Mouse (Mus musculus) midbrain, embryonic 16.5 days (tissue): ENCODE measurements around the gene Dusp2. TPM values are rescaled to one million over a fixed set of nuclear protein-coding genes. Genes with fewer than 3 reads are reported as not detected.

ENCODE experiments used
- ATAC-seq: fragments of 200-750 bp; cut with Nextera tagmentation; 2 replicates; pipeline ENCODE4 v1.8.0; 2017; ENCODE audit warnings: moderate TSS enrichment
- H3K27ac ChIP-seq: fragments of 300-500 bp; sonication (generic); 2 replicates; pipeline ENCODE4 v1.5.1; 2014; ENCODE audit warnings: mild to moderate bottlenecking, low read length, mixed read lengths
- H3K27me3 ChIP-seq: fragments of 300-500 bp; sonication (generic); 2 replicates; pipeline ENCODE4 v1.6.1; 2014; ENCODE audit warnings: low read depth, low read length, mixed read lengths; ENCODE audit not compliant: control insufficient read depth, insufficient read depth
- H3K36me3 ChIP-seq: fragments of 300-500 bp; sonication (generic); 2 replicates; pipeline ENCODE4 v1.6.1; 2014; ENCODE audit warnings: mild to moderate bottlenecking, low read length, moderate library complexity, mixed read lengths; ENCODE audit not compliant: control insufficient read depth, insufficient read depth
- H3K4me1 ChIP-seq: fragments of 300-500 bp; sonication (generic); 2 replicates; pipeline ENCODE4 v1.6.1; 2014; ENCODE audit warnings: mild to moderate bottlenecking, low read length, mixed read lengths; ENCODE audit not compliant: control insufficient read depth, insufficient read depth
- H3K4me2 ChIP-seq: fragments of 300-500 bp; sonication (generic); 2 replicates; pipeline ENCODE4 v1.6.1; 2014; ENCODE audit warnings: mild to moderate bottlenecking, low read length, mixed read lengths
- H3K4me3 ChIP-seq: fragments of 300-500 bp; sonication (generic); 2 replicates; pipeline ENCODE4 v1.5.1; 2014; ENCODE audit warnings: low read depth, mild to moderate bottlenecking, low read length, moderate library complexity, mixed read lengths
- H3K9ac ChIP-seq: fragments of 300-500 bp; sonication (generic); 2 replicates; pipeline ENCODE4 v1.6.1; 2014; ENCODE audit warnings: low read depth, low read length, mixed read lengths
- H3K9me3 ChIP-seq: fragments of 300-500 bp; sonication (generic); replicated peaks from 2 replicates; pipeline ENCODE4 v1.6.1; 2014; ENCODE audit warnings: mild to moderate bottlenecking, low read length, mixed read lengths; ENCODE audit not compliant: control insufficient read depth, poor library complexity, severe bottlenecking
- WGBS: fragments of 180-500 bp; shearing (Covaris S2); extraction: QIAGEN DNeasy Blood & Tissue Kit; methylation state at CpG from one replicate; pipeline ENCODE4 v1.1.7; 2014; 5-methylcytosine and 5-hydroxymethylcytosine counted together
- polyA plus RNA-seq: library from polyadenylated mRNA; unstranded; fragments of >200 nt; fragmentation: Nextera tagmentation; extraction: Ambion mirVana; gene quantifications from 2 replicates; pipeline ENCODE4 v1.2.1, GENCODE M21; 2015

Dusp2 gene
- polyA plus RNA-seq, 1 experiment from 2014 or later, result 15.6 TPM

- Histone ChIP-seq H3K4me2 (no peak overlapping the region), H3K36me3 (no peaks in the 10 kb centered on the region), H3K4me1 (0 out of 2 replicates have a peak, but pooled peaks cover 2% of the 10 kb centered on the region), H3K27ac (no peak overlapping the region), H3K4me3 (no peak overlapping the region), H3K9me3 (no peaks in the 10 kb centered on the region), H3K27me3 (no peaks in the 10 kb centered on the region), H3K9ac (no peak overlapping the region)
- no peak for ATAC-seq
- 80% methylated on average over 6 of the region's 6 CpGs for WGBS
Observed at GRCm38 (mm10) chr2:127376423-127377051, 40.6 kb downstream of the Dusp2 start.

- H3K4me3 ChIP-seq, result no peak overlapping the region
- 0 out of 2 replicates have a peak, but pooled peaks cover 2% of the 10 kb centered on the region for H3K4me1 ChIP-seq
- no peak overlapping the region for H3K4me2 ChIP-seq
- WGBS, result 60% methylated on average over 7 of the region's 7 CpGs
- no peak overlapping the region for H3K27ac ChIP-seq
- no peak overlapping the region for H3K9ac ChIP-seq
- peak; percentile 60 for ATAC-seq
- no peaks in the 10 kb centered on the region for H3K9me3 ChIP-seq
- H3K27me3 ChIP-seq, result no peaks in the 10 kb centered on the region
- no peaks in the 10 kb centered on the region for H3K36me3 ChIP-seq
Observed at GRCm38 (mm10) chr2:127377942-127378610, 42.1 kb downstream of the Dusp2 start.

- Histone ChIP-seq H3K4me3 (no peak overlapping the region), H3K4me2 (no peak overlapping the region), H3K36me3 (no peaks in the 10 kb centered on the region), H3K9ac (no peak overlapping the region), H3K4me1 (0 out of 2 replicates have a peak, but pooled peaks cover 2% of the 10 kb centered on the region), H3K27ac (no peak overlapping the region), H3K27me3 (no peaks in the 10 kb centered on the region), H3K9me3 (no peaks in the 10 kb centered on the region)
- no peak for ATAC-seq
- 68% methylated on average over 7 of the region's 7 CpGs for WGBS
Observed at GRCm38 (mm10) chr2:127378611-127378990, 42.6 kb downstream of the Dusp2 start.

- no peaks in the 10 kb centered on the region for H3K9me3 ChIP-seq
- 78% methylated on average over 3 of the region's 3 CpGs for WGBS
Observed at GRCm38 (mm10) chr2:127379250-127379649, 43.3 kb downstream of the Dusp2 start.

GRCm38 (mm10) chr2:127383881-127384280, 47.9 kb downstream of the Dusp2 start:
- H3K9ac ChIP-seq, result no peak overlapping the region
- no peak overlapping the region for H3K4me2 ChIP-seq
- H3K36me3 ChIP-seq, result no peaks in the 10 kb centered on the region
- no peak overlapping the region for H3K4me3 ChIP-seq
- no peaks in the 10 kb centered on the region for H3K27me3 ChIP-seq
- no peaks in the 10 kb centered on the region for H3K9me3 ChIP-seq
- no peak for ATAC-seq
- H3K27ac ChIP-seq, result no peak overlapping the region
- no peaks in the 10 kb centered on the region for H3K4me1 ChIP-seq
- 69% methylated on average over 7 of the region's 7 CpGs for WGBS

More at GRCm38 (mm10) chr2:127379250-127379649, 43.3 kb downstream of the Dusp2 start:
- Histone ChIP-seq H3K4me1 (0 out of 2 replicates have a peak, but pooled peaks cover 2% of the 10 kb centered on the region), H3K27ac (no peak overlapping the region), H3K27me3 (no peaks in the 10 kb centered on the region), H3K36me3 (no peaks in the 10 kb centered on the region), H3K9ac (no peak overlapping the region), H3K4me2 (no peak overlapping the region), H3K4me3 (no peak overlapping the region)
- no peak for ATAC-seq

- ATAC-seq, result no peak
- H3K27ac ChIP-seq, result no peak overlapping the region
- no peak overlapping the region for H3K9ac ChIP-seq
- H3K4me2 ChIP-seq, result no peak overlapping the region
- no peaks in the 10 kb centered on the region for H3K36me3 ChIP-seq
- no peaks in the 10 kb centered on the region for H3K27me3 ChIP-seq
- no peaks in the 10 kb centered on the region for H3K4me1 ChIP-seq
- no peaks in the 10 kb centered on the region for H3K9me3 ChIP-seq
- WGBS, result 88% methylated on average over 2 of the region's 2 CpGs
- no peak overlapping the region for H3K4me3 ChIP-seq
Observed at GRCm38 (mm10) chr2:127387521-127387920, 51.6 kb downstream of the Dusp2 start.

Other genes starting within 250 kb of the Dusp2 start
- 10.0 and 12.6 TPM in 2 replicates for gene Ncaph, start 202.2 kb upstream of the Dusp2 start, polyA plus RNA-seq
- gene Itpripl1, start 192.7 kb upstream of the Dusp2 start, polyA plus RNA-seq, result 8.5 and 9.9 TPM in 2 replicates
- gene 1810024B03Rik, start 127.9 kb upstream of the Dusp2 start, polyA plus RNA-seq, result 0.76 and 0.80 TPM in 2 replicates
- 52.1 and 55.5 TPM in 2 replicates for gene Snrnp200, start 127.8 kb upstream of the Dusp2 start, polyA plus RNA-seq
- 60.5 and 61.1 TPM in 2 replicates for gene Ciao1, start 88.3 kb upstream of the Dusp2 start, polyA plus RNA-seq
- 52.7 and 54.8 TPM in 2 replicates for gene Tmem127, start 88.3 kb upstream of the Dusp2 start, polyA plus RNA-seq
- 91.1 and 94.5 TPM in 2 replicates for gene Stard7, start 65.9 kb upstream of the Dusp2 start, polyA plus RNA-seq
- not detected in 2 replicates for gene Astl, start 2.5 kb downstream of the Dusp2 start, polyA plus RNA-seq
- 0.20 and 0.21 TPM in 2 replicates for gene Adra2b, start 27.0 kb downstream of the Dusp2 start, polyA plus RNA-seq
- gene Gpat2, start 89.0 kb downstream of the Dusp2 start, polyA plus RNA-seq, result 0.12 and 0.23 TPM in 2 replicates
- 32.2 and 37.3 TPM in 2 replicates for gene Fahd2a, start 108.4 kb downstream of the Dusp2 start, polyA plus RNA-seq
- 9.1 and 13.0 TPM in 2 replicates for gene Kcnip3, start 185.9 kb downstream of the Dusp2 start, polyA plus RNA-seq
- gene Prom2, start 205.3 kb downstream of the Dusp2 start, polyA plus RNA-seq, result 0.05 and 0.19 TPM in 2 replicates